ENCODE assay signal across 8 mouse cellular contexts in the genomic region with DNA sequence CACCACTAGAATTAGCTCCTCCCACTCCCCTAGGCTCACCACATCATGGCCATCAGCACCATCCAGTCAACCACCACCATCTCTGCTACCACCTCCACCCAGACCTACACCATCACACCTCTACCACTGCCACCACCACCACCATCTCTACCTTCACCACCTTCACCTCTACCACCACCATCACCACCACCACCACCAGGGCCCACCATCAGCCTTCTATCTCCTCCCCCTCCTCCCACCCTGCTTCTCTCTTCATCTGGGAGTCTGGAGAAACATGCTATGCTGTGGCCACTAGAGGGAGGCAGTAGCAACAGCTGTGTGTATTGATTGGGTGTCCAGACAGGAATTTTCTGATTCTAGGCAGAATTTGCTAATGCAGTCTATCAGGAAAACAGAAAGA. TPM values are rescaled to one million over a fixed set of nuclear protein-coding genes. Genes with fewer than 3 reads are reported as not detected.
DNase-seq lines count a peak whose midpoint lies in the region; ATAC-seq and TF ChIP-seq lines count a peak whose summit lies in the region.

No protein-coding gene starts in this region.

- TF ChIP-seq POLR2A in embryonic fibroblast, embryonic 13.5 days (IDR thresholded peaks at IDR 0.05; ENCODE audit: low read depth, low read length), result no peak

- H3K4me1 ChIP-seq in embryonic fibroblast, embryonic 13.5 days (ENCODE audit: control insufficient read depth, insufficient read depth, low read length), result no peaks in the 10 kb centered on the region
- 0 out of 2 replicates have a peak, but pooled peaks cover 3% of the 10 kb centered on the region for H3K4me1 ChIP-seq in stomach, embryonic 16.5 days (ENCODE audit: control insufficient read depth, insufficient read depth, low read length)

- intact Hi-C loops in gastrocnemius, postnatal 14 days (cut with DNase I; ENCODE audit: low total_unique reads), result loop anchor here (5.0 kb wide), 1 partner anchor 50 kb away; a partner anchor contains a TSS
- intact Hi-C loops in gastrocnemius, postnatal 36 days (cut with DNase I), result loop anchor here (2.0 kb wide), 1 partner anchor 47 kb away; a partner anchor contains a TSS

- ATAC-seq in stomach, embryonic 16.5 days (ENCODE audit: insufficient read depth, low FRiP score), result peak; percentile 46; the same call in 1 of the 2 replicates

- H3K9me3 ChIP-seq in stomach, embryonic 16.5 days (replicated peaks; ENCODE audit: control insufficient read depth, low read length), result no peaks in the 10 kb centered on the region

- H3K27me3 ChIP-seq in stomach, embryonic 16.5 days (ENCODE audit: control insufficient read depth, insufficient read depth, low read length), result no peaks in the 10 kb centered on the region

- no peak overlapping the region for H3K9ac ChIP-seq in stomach, embryonic 16.5 days (ENCODE audit: low read length)

- H3K36me3 ChIP-seq in stomach, embryonic 16.5 days (ENCODE audit: control insufficient read depth, insufficient read depth, low read length), result no peaks in the 10 kb centered on the region

- DNase-seq in gastrocnemius, postnatal 14 days, result peak; percentile 22
- DNase-seq in gastrocnemius, postnatal 36 days, result no peak
- peak; percentile 57 for DNase-seq in ES-CJ7 (ENCODE audit: low read depth, low spot score)
- DNase-seq in layer of hippocampus, adult 11-12 months (ENCODE audit: low spot score), result peak; percentile 49
- DNase-seq in lung, postnatal 36 days, result peak; percentile 56
- no peak for DNase-seq in thymus, adult 18-20 months

- H3K4me3 ChIP-seq in embryonic fibroblast, embryonic 13.5 days (ENCODE audit: insufficient read depth, low read length), result no peak overlapping the region
- no peak overlapping the region for H3K4me3 ChIP-seq in stomach, embryonic 16.5 days (replicated peaks; ENCODE audit: low read length)

- TF ChIP-seq CTCF in embryonic fibroblast, embryonic 13.5 days (IDR thresholded peaks at IDR 0.05; ENCODE audit: borderline replicate concordance, insufficient read depth, low read length), result peak; percentile 47; the same call in 1 of the 2 replicates

- H3K27ac ChIP-seq in embryonic fibroblast, embryonic 13.5 days (ENCODE audit: insufficient read depth, low read length), result no peak overlapping the region
- H3K27ac ChIP-seq in stomach, embryonic 16.5 days (ENCODE audit: low read length), result no peak overlapping the region

- no peak overlapping the region for H3K4me2 ChIP-seq in stomach, embryonic 16.5 days (ENCODE audit: low read depth, low read length)

RNA-seq across cellular contexts. Expression of a gene that starts 47.9 kb away (rescaled TPM):
- total RNA-seq in gastrocnemius, postnatal 14 days (2021), result under 1 TPM; 0.33 to 0.35 TPM
- total RNA-seq in gastrocnemius, postnatal 36 days (2021), result under 1 TPM in 1 of 2 experiments, not detected in 1; 0.15 TPM
- polyA plus RNA-seq in embryonic fibroblast, embryonic 13.5 days (2011; ENCODE audit: insufficient read length, low read depth, missing spikeins), result not detected in 2 replicates
- 3.0 and 3.1 TPM in 2 replicates for polyA plus RNA-seq in stomach, embryonic 16.5 days (2015; fragmentation: Nextera tagmentation; extraction: Ambion mirVana)

Comparison
In these comparisons a context has a peak if more than half of its experiments do, and no peak if none do; other contexts are left out.
1. DNase-seq: peak in gastrocnemius, postnatal 14 days (single experiment), ES-CJ7 (single experiment), layer of hippocampus, adult 11-12 months (single experiment) and lung, postnatal 36 days (single experiment); none in gastrocnemius, postnatal 36 days (0 of 2) and thymus, adult 18-20 months (0 of 2).